Mouse (Mus musculus): ENCODE measurements around the gene Dcaf17. TPM values are rescaled to one million over a fixed set of nuclear protein-coding genes. Genes with fewer than 3 reads are reported as not detected.

Dcaf17 gene
- total RNA-seq, 2 experiments from 2014 or later = 12.8 TPM

Other genes starting within 250 kb of the Dcaf17 start
- 10 to 100 TPM; 82.7 to 94.7 TPM for gene Tlk1, start 229.6 kb upstream of the Dcaf17 start, total RNA-seq (2021)
- gene Mettl8, start 255 bp downstream of the Dcaf17 start, total RNA-seq (2021) = 10 to 100 TPM; 14.0 to 16.4 TPM
- gene Cybrd1, start 62.6 kb downstream of the Dcaf17 start, total RNA-seq (2021) = 1 to 10 TPM; 1.5 to 1.7 TPM
- 100 to 1,000 TPM; 115 to 142 TPM for gene Dync1i2, start 156.4 kb downstream of the Dcaf17 start, total RNA-seq (2021)